ENCODE assay signal across 8 mouse cellular contexts in the genomic region with DNA sequence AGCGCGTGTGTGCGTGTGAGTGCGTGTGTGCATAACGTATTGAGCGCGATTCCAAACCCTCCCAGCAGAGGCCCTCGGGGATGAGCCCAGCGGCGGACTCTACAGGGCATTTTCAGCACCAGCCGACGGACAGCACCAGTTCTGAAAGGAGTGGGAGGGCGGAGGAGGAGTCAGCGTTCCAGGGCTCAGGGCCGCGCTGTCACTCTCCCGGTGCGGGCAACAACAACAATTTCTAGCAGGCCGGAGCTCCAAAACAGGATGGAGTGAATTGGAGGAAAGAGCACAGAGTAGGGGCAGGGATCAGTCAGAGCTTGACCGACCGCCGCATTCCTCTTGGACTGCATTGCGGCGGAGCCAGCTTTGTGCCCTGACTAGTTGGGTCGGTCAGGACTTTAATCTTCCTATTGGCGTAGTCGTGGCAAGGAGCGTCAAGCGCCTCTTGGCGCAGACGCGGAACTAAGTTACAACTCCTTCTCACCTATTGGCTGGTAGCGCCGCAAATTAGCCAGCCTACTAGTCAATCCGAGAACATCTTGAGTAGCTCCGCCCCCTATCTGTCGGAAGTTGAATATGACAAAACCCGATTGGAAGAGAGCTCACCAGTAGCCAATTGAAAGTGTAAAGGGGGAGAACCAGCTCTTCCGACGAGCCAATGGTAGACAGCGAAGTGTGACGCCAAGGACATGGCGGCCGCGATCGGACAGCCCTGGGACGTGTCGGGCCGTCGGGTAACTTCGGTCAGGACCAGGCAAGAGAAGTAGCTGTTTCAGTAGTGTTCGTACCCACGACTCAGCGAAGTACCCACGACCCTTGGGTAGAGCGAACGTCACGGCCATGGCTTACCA. TPM values are rescaled to one million over a fixed set of nuclear protein-coding genes. Genes with fewer than 3 reads are reported as not detected.
DNase-seq lines count a peak whose midpoint lies in the region; ATAC-seq and TF ChIP-seq lines count a peak whose summit lies in the region.

Yif1a (plus strand) TSS at position 655 of the 845 bp plus-strand sequence.

- peaks cover 24 to 37% of the 10 kb centered on the region in 2 experiments for H3K36me3 ChIP-seq in CH12.LX (replicated peaks in 1 of 2; ENCODE audit: control insufficient read depth in 1 of 2, insufficient read depth in 1 of 2, low read length in 1 of 2)
- H3K36me3 ChIP-seq in forebrain, embryonic 11.5 days (ENCODE audit: control insufficient read depth, insufficient read depth, low read length) = no peaks in the 10 kb centered on the region
- no peaks in the 10 kb centered on the region for H3K36me3 ChIP-seq in heart, embryonic 16.5 days (ENCODE audit: control insufficient read depth, insufficient read depth)
- H3K36me3 ChIP-seq in liver, embryonic 15.5 days (replicated peaks) = peaks cover 15% of the 10 kb centered on the region
- peaks cover 29% of the 10 kb centered on the region for H3K36me3 ChIP-seq in neural tube, embryonic 12.5 days

- H3K27me3 ChIP-seq in CH12.LX (replicated peaks) = peaks cover 27% of the 10 kb centered on the region
- peaks cover 33% of the 10 kb centered on the region for H3K27me3 ChIP-seq in forebrain, embryonic 11.5 days (ENCODE audit: control insufficient read depth, insufficient read depth, low read length)
- peaks cover 31% of the 10 kb centered on the region for H3K27me3 ChIP-seq in heart, embryonic 16.5 days (ENCODE audit: control insufficient read depth, insufficient read depth, low read length)
- H3K27me3 ChIP-seq in liver, embryonic 15.5 days = peaks cover 47% of the 10 kb centered on the region
- peaks cover 34% of the 10 kb centered on the region for H3K27me3 ChIP-seq in neural tube, embryonic 12.5 days (replicated peaks)

- peak within 1 kb of the TSS; percentile 48 for H3K27ac ChIP-seq in CH12.LX (ENCODE audit: insufficient read depth, low read depth)
- H3K27ac ChIP-seq in forebrain, embryonic 11.5 days (ENCODE audit: low read depth, low read length) = peak within 1 kb of the TSS; percentile 58; the same call in 1 of the 2 replicates
- peak within 1 kb of the TSS; percentile 79 for H3K27ac ChIP-seq in heart, embryonic 16.5 days (ENCODE audit: low read length)
- peak within 1 kb of the TSS; percentile 86 for H3K27ac ChIP-seq in liver, embryonic 15.5 days (replicated peaks)
- H3K27ac ChIP-seq in neural tube, embryonic 12.5 days = peak within 1 kb of the TSS; percentile 82

- dilution Hi-C loops in CH12.LX (cut with MboI; ENCODE audit: extremely low pct_ligation_motif_present, extremely low pct_unique_long_range_greater_than_20kb, low sequenced_read_pairs) = no loop called here

- peak within 1 kb of the TSS; percentile 42 for H3K9ac ChIP-seq in CH12.LX (ENCODE audit: insufficient read depth, low read depth)
- H3K9ac ChIP-seq in forebrain, embryonic 11.5 days (ENCODE audit: low read length) = peak within 1 kb of the TSS; percentile 69
- H3K9ac ChIP-seq in heart, embryonic 16.5 days (ENCODE audit: low read length) = peak within 1 kb of the TSS; percentile 83
- H3K9ac ChIP-seq in liver, embryonic 15.5 days = peak within 1 kb of the TSS; percentile 79
- H3K9ac ChIP-seq in neural tube, embryonic 12.5 days = peak within 1 kb of the TSS; percentile 73

- TF ChIP-seq RAD21 in CH12.LX (IDR thresholded peaks at IDR 0.05; ENCODE audit: low read depth, low read length) = no peak

- H3K4me3 ChIP-seq in CH12.LX (replicated peaks in 1 of 3; ENCODE audit: low read depth in 2 of 3, low read length in 2 of 3, poor library complexity in 1 of 3) = peak within 1 kb of the TSS; percentile 86 to 93 (median 88)
- peak within 1 kb of the TSS; percentile 82 for H3K4me3 ChIP-seq in forebrain, embryonic 11.5 days (ENCODE audit: low read depth, low read length)
- peak within 1 kb of the TSS; percentile 85 for H3K4me3 ChIP-seq in heart, embryonic 16.5 days (ENCODE audit: low read length)
- H3K4me3 ChIP-seq in liver, embryonic 15.5 days (replicated peaks) = peak within 1 kb of the TSS; percentile 84
- H3K4me3 ChIP-seq in neural tube, embryonic 12.5 days = peak within 1 kb of the TSS; percentile 83

- H3K79me2 ChIP-seq in CH12.LX (replicated peaks; ENCODE audit: control insufficient read depth, extremely low read depth, insufficient read depth, poor library complexity, severe bottlenecking) = no peaks in the 10 kb centered on the region

- H3K4me2 ChIP-seq in CH12.LX (ENCODE audit: insufficient read depth, low read depth, poor library complexity, severe bottlenecking) = peak within 1 kb of the TSS; percentile 75
- peak within 1 kb of the TSS; percentile 84 for H3K4me2 ChIP-seq in forebrain, embryonic 11.5 days (ENCODE audit: low read depth, low read length, severe bottlenecking)
- peak within 1 kb of the TSS; percentile 78 for H3K4me2 ChIP-seq in heart, embryonic 16.5 days (ENCODE audit: low read depth, low read length)
- H3K4me2 ChIP-seq in liver, embryonic 15.5 days = peak within 1 kb of the TSS; percentile 93
- H3K4me2 ChIP-seq in neural tube, embryonic 12.5 days (replicated peaks) = peak within 1 kb of the TSS; percentile 85

- in situ Hi-C loops in CH12.LX (cut with MboI; ENCODE audit: low pct_ligation_motif_present, low pct_unique_long_range_greater_than_20kb, low sequenced_read_pairs) = loop anchor here (5.0 kb wide), 1 partner anchor 46 kb away; the partner anchor contains the start of gene Brms1

- TF ChIP-seq EP300 in CH12.LX (IDR thresholded peaks at IDR 0.05; ENCODE audit: low read length) = no peak

- peak in 1 of 2 experiments; percentile 60; a peak in 2 of 4 replicates for TF ChIP-seq CTCF in CH12.LX (conservative IDR thresholded peaks at IDR 0.05 in 1 of 2, IDR thresholded peaks at IDR 0.05 in 1 of 2; ENCODE audit: low read depth in 2 of 2, low read length in 2 of 2)

- peaks cover 12 to 15% of the 10 kb centered on the region in 2 experiments for H3K4me1 ChIP-seq in CH12.LX (ENCODE audit: control insufficient read depth in 1 of 2, insufficient read depth in 2 of 2)
- peaks cover 20% of the 10 kb centered on the region for H3K4me1 ChIP-seq in forebrain, embryonic 11.5 days (replicated peaks; ENCODE audit: control insufficient read depth, insufficient read depth, low read length)
- peaks cover 15% of the 10 kb centered on the region for H3K4me1 ChIP-seq in heart, embryonic 16.5 days (ENCODE audit: control insufficient read depth, insufficient read depth, low read length)
- peaks cover 38% of the 10 kb centered on the region for H3K4me1 ChIP-seq in liver, embryonic 15.5 days (replicated peaks)
- peaks cover 28% of the 10 kb centered on the region for H3K4me1 ChIP-seq in neural tube, embryonic 12.5 days

- peak; percentile 90 for ATAC-seq in forebrain, embryonic 11.5 days (replicated peaks; ENCODE audit: low FRiP score)
- ATAC-seq in heart, embryonic 16.5 days (replicated peaks; ENCODE audit: extremely low read depth, insufficient read depth, low FRiP score) = peak; percentile 91
- peak; percentile 89 for ATAC-seq in liver, embryonic 15.5 days (ENCODE audit: insufficient read depth)
- peak; percentile 95 for ATAC-seq in neural tube, embryonic 12.5 days (ENCODE audit: low FRiP score, low read depth)

- peak; percentile 89 for TF ChIP-seq POLR2A in CH12.LX (IDR thresholded peaks at IDR 0.05; ENCODE audit: low read depth, low read length)

- peaks cover 3% of the 10 kb centered on the region for H3K9me3 ChIP-seq in CH12.LX (replicated peaks; ENCODE audit: low read length)
- no peaks in the 10 kb centered on the region for H3K9me3 ChIP-seq in forebrain, embryonic 11.5 days (ENCODE audit: control insufficient read depth, low read length)
- no peaks in the 10 kb centered on the region for H3K9me3 ChIP-seq in heart, embryonic 16.5 days (replicated peaks; ENCODE audit: control insufficient read depth, low read length)
- no peaks in the 10 kb centered on the region for H3K9me3 ChIP-seq in liver, embryonic 15.5 days (replicated peaks)
- H3K9me3 ChIP-seq in neural tube, embryonic 12.5 days = no peaks in the 10 kb centered on the region

- DNase-seq in CH12.LX (ENCODE audit: extremely low read depth) = peak; percentile 100
- peak; percentile 98 for DNase-seq in c-Kit-positive CD71-positive TER-119-negative erythroid progenitor cells, embryonic 14.5 days (ENCODE audit: low read depth)
- DNase-seq in forebrain, embryonic 11.5 days (ENCODE audit: low spot score) = peak; percentile 95
- DNase-seq in kidney, postnatal 36 days = peak; percentile 98 to 100
- peak; percentile 100 for DNase-seq in telencephalon, adult 2 months (ENCODE audit: low read depth, low spot score)

- under 1% methylated on average over 58 of the region's 58 CpGs for WGBS in forebrain, embryonic 11.5 days
- WGBS in heart, embryonic 16.5 days = under 1% methylated on average over 58 of the region's 58 CpGs
- WGBS in liver, embryonic 15.5 days (ENCODE audit: insufficient replicate concordance) = under 1% methylated on average over 58 of the region's 58 CpGs
- under 1% methylated on average over 58 of the region's 58 CpGs for WGBS in neural tube, embryonic 12.5 days

TF ChIP-seq in CH12.LX, 34 proteins besides CTCF, POLR2A, EP300 and RAD21 (continues in another document):
- TF ChIP-seq MXI1 (IDR thresholded peaks at IDR 0.05; ENCODE audit: low read depth, low read length) (peak; percentile 98), TCF12 (IDR thresholded peaks at IDR 0.05; ENCODE audit: low read depth, low read length) (peak; percentile 73), ZNF384 (IDR thresholded peaks at IDR 0.05; ENCODE audit: low read depth, low read length) (no peak), USF2 (conservative IDR thresholded peaks at IDR 0.05; ENCODE audit: low read depth, low read length) (no peak), NELFE (IDR thresholded peaks at IDR 0.05; ENCODE audit: low read depth, low read length) (peak; percentile 71), JUN (IDR thresholded peaks at IDR 0.05; ENCODE audit: insufficient read depth, low read depth, low read length) (no peak), ZC3H11A (IDR thresholded peaks at IDR 0.05; ENCODE audit: low read depth, low read length) (no peak), MAX (IDR thresholded peaks at IDR 0.05; ENCODE audit: low read length) (no peak), E2F4 (IDR thresholded peaks at IDR 0.05; ENCODE audit: insufficient replicate concordance, low read depth, low read length) (no peak), JUND (conservative IDR thresholded peaks at IDR 0.05; ENCODE audit: low read depth, low read length) (no peak), GABPA (IDR thresholded peaks at IDR 0.05; ENCODE audit: insufficient replicate concordance, low read depth, low read length) (no peak; the same call in 1 of the 2 replicates), UBTF (IDR thresholded peaks at IDR 0.05; ENCODE audit: low read depth, low read length) (0 out of 2 replicates have a peak, but pooled peaks have one; percentile 18)

RNA-seq across cellular contexts. Expression of gene Yif1a, which starts in this region (rescaled TPM):
- total RNA-seq in CH12.LX (2012; rRNA removed) (62.6 and 65.0 TPM in 2 replicates), CH12.LX (2014; rRNA removed) (63.6 and 72.4 TPM in 2 replicates)
- polyA plus RNA-seq in CH12.LX (2012; ENCODE audit: insufficient read length, low read depth) = 33.1 and 39.0 TPM in 2 replicates
- 69.5 and 75.8 TPM in 2 replicates for polyA plus RNA-seq in forebrain, embryonic 11.5 days (2014; fragmentation: Nextera tagmentation; extraction: Ambion mirVana)
- 94.1 and 98.6 TPM in 2 replicates for polyA plus RNA-seq in heart, embryonic 16.5 days (2015; fragmentation: Nextera tagmentation; extraction: Ambion mirVana)
- polyA plus RNA-seq in liver, embryonic 15.5 days (2015; fragmentation: Nextera tagmentation; extraction: Ambion mirVana) = 49.4 and 55.3 TPM in 2 replicates
- polyA plus RNA-seq in neural tube, embryonic 12.5 days (2016; fragmentation: Nextera tagmentation; extraction: Ambion mirVana) = 66.3 and 69.1 TPM in 2 replicates

Comparison
In these comparisons a context has a peak if more than half of its experiments do, and no peak if none do; other contexts are left out.
1. Peak in every context shown above with its lines: DNase-seq, ATAC-seq, H3K4me3 ChIP-seq and H3K27ac ChIP-seq.